Mouse (Mus musculus) testis, adult 2 months (tissue): ENCODE measurements at regions not wholly inside any gene's neighbourhood (a gene's known extent, or its start where the extent isn't known, plus 50 kb on each side); places are given as distances from the start of the nearest gene placed in this dataset.
"Not testable (repeated sequence)": the region's sequence is repeated elsewhere in the genome, so short reads cannot be mapped to it uniquely, and the experiment has no call there.

ENCODE experiments used
- H3K27ac ChIP-seq: fragments of 200-500 bp; 2 replicates; pipeline ENCODE4 v1.5.1; 2012; ENCODE audit warnings: low read depth, low read length; ENCODE audit not compliant: control insufficient read depth, insufficient read depth
- H3K27me3 ChIP-seq: fragments of 200-500 bp; 2 replicates; pipeline ENCODE4 v1.6.1; 2012; ENCODE audit warnings: mild to moderate bottlenecking, low read length, moderate library complexity; ENCODE audit not compliant: control insufficient read depth, insufficient read depth
- H3K36me3 ChIP-seq: fragments of 200-500 bp; 2 replicates; pipeline ENCODE4 v1.6.1; 2012; ENCODE audit warnings: mild to moderate bottlenecking, low read length; ENCODE audit not compliant: control insufficient read depth, insufficient read depth
- H3K4me1 ChIP-seq: fragments of 200-500 bp; 2 replicates; pipeline ENCODE4 v1.6.1; 2012; ENCODE audit warnings: low read length; ENCODE audit not compliant: control insufficient read depth, insufficient read depth
- H3K4me3 ChIP-seq: fragments of 200-500 bp; 2 replicates; pipeline ENCODE4 v1.5.1; 2012; ENCODE audit warnings: low read depth, mild to moderate bottlenecking, low read length, moderate library complexity, mixed read lengths; ENCODE audit not compliant: control insufficient read depth
- CTCF ChIP-seq: fragments of 200-500 bp; IDR thresholded peaks from 2 replicates; pipeline ENCODE4 v1.5.1; 2012; ENCODE audit warnings: low read depth, mild to moderate bottlenecking, inconsistent platforms, low read length, moderate library complexity; ENCODE audit not compliant: control insufficient read depth, insufficient read depth, insufficient replicate concordance
- POLR2A ChIP-seq: fragments of 200-500 bp; IDR thresholded peaks from 2 replicates; pipeline ENCODE4 v1.6.1; 2012; ENCODE audit warnings: low read depth, mild to moderate bottlenecking, inconsistent platforms, low read length, moderate library complexity; ENCODE audit not compliant: control insufficient read depth

GRCm38 (mm10) chr11:22456286-22456685 is 55.6 kb upstream of the Tmem17 start:
- H3K4me3 ChIP-seq, result no peak overlapping the region
- H3K4me1 ChIP-seq, result no peaks in the 10 kb centered on the region

GRCm38 (mm10) chr11:22457220-22457619 is 54.7 kb upstream of the Tmem17 start:
- Histone ChIP-seq H3K4me3 (no peak overlapping the region), H3K27ac (no peak overlapping the region), H3K4me1 (no peaks in the 10 kb centered on the region), H3K27me3 (no peaks in the 10 kb centered on the region), H3K36me3 (no peaks in the 10 kb centered on the region)
- TF ChIP-seq CTCF (no peak), POLR2A (no peak)

More at GRCm38 (mm10) chr11:22456286-22456685, 55.6 kb upstream of the Tmem17 start:
- no peak for TF ChIP-seq POLR2A
- TF ChIP-seq CTCF, result no peak
- H3K27me3 ChIP-seq, result no peaks in the 10 kb centered on the region
- no peaks in the 10 kb centered on the region for H3K36me3 ChIP-seq
- no peak overlapping the region for H3K27ac ChIP-seq

GRCm38 (mm10) chr11:22458951-22459703 is 52.8 kb upstream of the Tmem17 start:
- Histone ChIP-seq H3K27ac (no peak overlapping the region), H3K36me3 (no peaks in the 10 kb centered on the region), H3K4me3 (no peak overlapping the region), H3K27me3 (no peaks in the 10 kb centered on the region), H3K4me1 (no peaks in the 10 kb centered on the region)
- TF ChIP-seq CTCF (no peak), POLR2A (no peak)

GRCm38 (mm10) chr11:22461019-22461735 is 50.7 kb upstream of the Tmem17 start:
- H3K4me1 ChIP-seq, H3K36me3 ChIP-seq, H3K27ac ChIP-seq, H3K4me3 ChIP-seq, H3K27me3 ChIP-seq: not testable (repeated sequence)
